Mouse (Mus musculus): ENCODE data around the gene Gclc.

Gene Gclc

GRCm38 (mm10) chr9:77753853-77754727 lies at the start of gene Gclc:
Gclc (plus strand) TSS chr9:77754535.
- in situ Hi-C loops (cut with MboI; ENCODE audit: low pct_unique_long_range_greater_than_20kb in 1 of 2, low sequenced_read_pairs in 2 of 2, unreplicated experiment in 1 of 2) = no loop called here

- in situ Hi-C loops (cut with MboI; ENCODE audit: low pct_unique_long_range_greater_than_20kb in 1 of 2, low sequenced_read_pairs in 2 of 2, unreplicated experiment in 1 of 2) = no loop called here
These were observed 47.8 kb upstream of the Gclc start for GRCm38 (mm10) chr9:77706515-77706914.

- in situ Hi-C loops (cut with MboI; ENCODE audit: low pct_unique_long_range_greater_than_20kb in 1 of 2, low sequenced_read_pairs in 2 of 2, unreplicated experiment in 1 of 2) = no loop called here
These were observed 46.7 kb upstream of the Gclc start for GRCm38 (mm10) chr9:77707433-77708139.

GRCm38 (mm10) chr9:77708950-77709349 lies 45.4 kb upstream of the Gclc start:
- in situ Hi-C loops (cut with MboI; ENCODE audit: low pct_unique_long_range_greater_than_20kb in 1 of 2, low sequenced_read_pairs in 2 of 2, unreplicated experiment in 1 of 2) = no loop called here

GRCm38 (mm10) chr9:77711021-77711569 lies 43.2 kb upstream of the Gclc start:
- in situ Hi-C loops (cut with MboI; ENCODE audit: low pct_unique_long_range_greater_than_20kb in 1 of 2, low sequenced_read_pairs in 2 of 2, unreplicated experiment in 1 of 2) = no loop called here

GRCm38 (mm10) chr9:77712816-77713215 lies 41.5 kb upstream of the Gclc start:
- in situ Hi-C loops (cut with MboI; ENCODE audit: low pct_unique_long_range_greater_than_20kb in 1 of 2, low sequenced_read_pairs in 2 of 2, unreplicated experiment in 1 of 2) = no loop called here

- in situ Hi-C loops (cut with MboI; ENCODE audit: low pct_unique_long_range_greater_than_20kb in 1 of 2, low sequenced_read_pairs in 2 of 2, unreplicated experiment in 1 of 2) = no loop called here
These were observed 41.0 kb upstream of the Gclc start for GRCm38 (mm10) chr9:77713301-77713700.

GRCm38 (mm10) chr9:77715262-77715661 lies 39.1 kb upstream of the Gclc start:
- in situ Hi-C loops (cut with MboI; ENCODE audit: low pct_unique_long_range_greater_than_20kb in 1 of 2, low sequenced_read_pairs in 2 of 2, unreplicated experiment in 1 of 2) = no loop called here

- in situ Hi-C loops (cut with MboI; ENCODE audit: low pct_unique_long_range_greater_than_20kb in 1 of 2, low sequenced_read_pairs in 2 of 2, unreplicated experiment in 1 of 2) = no loop called here
These were observed 38.3 kb upstream of the Gclc start for GRCm38 (mm10) chr9:77716009-77716408.

GRCm38 (mm10) chr9:77717831-77718435 lies 36.4 kb upstream of the Gclc start:
- in situ Hi-C loops (cut with MboI; ENCODE audit: low pct_unique_long_range_greater_than_20kb in 1 of 2, low sequenced_read_pairs in 2 of 2, unreplicated experiment in 1 of 2) = no loop called here

GRCm38 (mm10) chr9:77718816-77719411 lies 35.4 kb upstream of the Gclc start:
- in situ Hi-C loops (cut with MboI; ENCODE audit: low pct_unique_long_range_greater_than_20kb in 1 of 2, low sequenced_read_pairs in 2 of 2, unreplicated experiment in 1 of 2) = no loop called here

GRCm38 (mm10) chr9:77719675-77720074 lies 34.7 kb upstream of the Gclc start:
- in situ Hi-C loops (cut with MboI; ENCODE audit: low pct_unique_long_range_greater_than_20kb in 1 of 2, low sequenced_read_pairs in 2 of 2, unreplicated experiment in 1 of 2) = no loop called here

GRCm38 (mm10) chr9:77722381-77722780 lies 32.0 kb upstream of the Gclc start:
- in situ Hi-C loops (cut with MboI; ENCODE audit: low pct_unique_long_range_greater_than_20kb in 1 of 2, low sequenced_read_pairs in 2 of 2, unreplicated experiment in 1 of 2) = no loop called here

GRCm38 (mm10) chr9:77724216-77724615 lies 30.1 kb upstream of the Gclc start:
- in situ Hi-C loops (cut with MboI; ENCODE audit: low pct_unique_long_range_greater_than_20kb in 1 of 2, low sequenced_read_pairs in 2 of 2, unreplicated experiment in 1 of 2) = no loop called here

- in situ Hi-C loops (cut with MboI; ENCODE audit: low pct_unique_long_range_greater_than_20kb in 1 of 2, low sequenced_read_pairs in 2 of 2, unreplicated experiment in 1 of 2) = no loop called here
These were observed 28.9 kb upstream of the Gclc start for GRCm38 (mm10) chr9:77725448-77725847.

GRCm38 (mm10) chr9:77726018-77726684 lies 28.2 kb upstream of the Gclc start:
- in situ Hi-C loops (cut with MboI; ENCODE audit: low pct_unique_long_range_greater_than_20kb in 1 of 2, low sequenced_read_pairs in 2 of 2, unreplicated experiment in 1 of 2) = no loop called here

GRCm38 (mm10) chr9:77727012-77727411 lies 27.3 kb upstream of the Gclc start:
- in situ Hi-C loops (cut with MboI; ENCODE audit: low pct_unique_long_range_greater_than_20kb in 1 of 2, low sequenced_read_pairs in 2 of 2, unreplicated experiment in 1 of 2) = no loop called here

- in situ Hi-C loops (cut with MboI; ENCODE audit: low pct_unique_long_range_greater_than_20kb in 1 of 2, low sequenced_read_pairs in 2 of 2, unreplicated experiment in 1 of 2) = no loop called here
These were observed 22.3 kb upstream of the Gclc start for GRCm38 (mm10) chr9:77732067-77732466.
